Mouse (Mus musculus): ENCODE results near the gene Gm37419. TPM values are rescaled to one million over a fixed set of nuclear protein-coding genes. Genes with fewer than 3 reads are reported as not detected.

The Gm37419 gene
- polyA plus RNA-seq, 1 experiment from 2014 or later: not detected

GRCm38 (mm10) chr16:23967301-23967700 is 21.0 kb upstream of the Gm37419 start:
- peaks cover 14% of the 10 kb centered on the region for H3K4me1 ChIP-seq
- H3K27ac ChIP-seq: no peak overlapping the region
- no peaks in the 10 kb centered on the region for H3K27me3 ChIP-seq
- H3K4me3 ChIP-seq (replicated peaks): no peak overlapping the region
- H3K36me3 ChIP-seq (replicated peaks): no peaks in the 10 kb centered on the region
- ATAC-seq (ENCODE audit: low FRiP score): no peak
- no peaks in the 10 kb centered on the region for H3K9me3 ChIP-seq
- no peak overlapping the region for H3K4me2 ChIP-seq
- H3K9ac ChIP-seq: no peak overlapping the region
- WGBS: 83% methylated on average over 7 of the region's 7 CpGs

GRCm38 (mm10) chr16:23968888-23969287 is 19.4 kb upstream of the Gm37419 start:
- H3K9ac ChIP-seq: no peak overlapping the region
- WGBS: 74% methylated on average over 4 of the region's 4 CpGs
- ATAC-seq (ENCODE audit: low FRiP score): no peak

GRCm38 (mm10) chr16:23969919-23970318 is 18.4 kb upstream of the Gm37419 start:
- ATAC-seq (ENCODE audit: low FRiP score): no peak
- no peak overlapping the region for H3K9ac ChIP-seq
- 82% methylated on average over 14 of the region's 14 CpGs for WGBS

More at GRCm38 (mm10) chr16:23968888-23969287, 19.4 kb upstream of the Gm37419 start:
- H3K36me3 ChIP-seq (replicated peaks): no peaks in the 10 kb centered on the region
- peaks cover 10% of the 10 kb centered on the region for H3K4me1 ChIP-seq
- no peak overlapping the region for H3K27ac ChIP-seq
- H3K27me3 ChIP-seq: no peaks in the 10 kb centered on the region
- no peak overlapping the region for H3K4me2 ChIP-seq
- H3K4me3 ChIP-seq (replicated peaks): no peak overlapping the region
- H3K9me3 ChIP-seq: no peaks in the 10 kb centered on the region

GRCm38 (mm10) chr16:23972126-23972740 is 16.0 kb upstream of the Gm37419 start:
- H3K36me3 ChIP-seq (replicated peaks): no peaks in the 10 kb centered on the region; the same call in 1 of the 2 replicates
- no peak for ATAC-seq (ENCODE audit: low FRiP score)
- no peaks in the 10 kb centered on the region for H3K9me3 ChIP-seq
- no peak overlapping the region for H3K27ac ChIP-seq
- 81% methylated on average over 20 of the region's 20 CpGs for WGBS
- H3K9ac ChIP-seq: no peak overlapping the region
- H3K4me1 ChIP-seq: no peaks in the 10 kb centered on the region
- H3K27me3 ChIP-seq: no peaks in the 10 kb centered on the region
- no peak overlapping the region for H3K4me2 ChIP-seq
- no peak overlapping the region for H3K4me3 ChIP-seq (replicated peaks)

More at GRCm38 (mm10) chr16:23969919-23970318, 18.4 kb upstream of the Gm37419 start:
- no peak overlapping the region for H3K4me3 ChIP-seq (replicated peaks)
- H3K4me1 ChIP-seq: no peaks in the 10 kb centered on the region; the same call in 1 of the 2 replicates
- H3K27ac ChIP-seq: no peak overlapping the region
- H3K27me3 ChIP-seq: no peaks in the 10 kb centered on the region
- H3K9me3 ChIP-seq: no peaks in the 10 kb centered on the region
- no peak overlapping the region for H3K4me2 ChIP-seq
- no peaks in the 10 kb centered on the region; the same call in 1 of the 2 replicates for H3K36me3 ChIP-seq (replicated peaks)

- H3K27me3 ChIP-seq: no peaks in the 10 kb centered on the region
- no peak overlapping the region for H3K9ac ChIP-seq
- no peak overlapping the region for H3K27ac ChIP-seq
- H3K4me2 ChIP-seq: no peak overlapping the region
- no peak for ATAC-seq (ENCODE audit: low FRiP score)
- H3K9me3 ChIP-seq: no peaks in the 10 kb centered on the region
- no peaks in the 10 kb centered on the region for H3K4me1 ChIP-seq
- H3K4me3 ChIP-seq (replicated peaks): no peak overlapping the region
- WGBS: 77% methylated on average over 11 of the region's 11 CpGs
- H3K36me3 ChIP-seq (replicated peaks): no peaks in the 10 kb centered on the region; the same call in 1 of the 2 replicates
These were observed 15.4 kb upstream of the Gm37419 start for GRCm38 (mm10) chr16:23972901-23973300.

- H3K9me3 ChIP-seq: no peaks in the 10 kb centered on the region
- H3K36me3 ChIP-seq (replicated peaks): no peaks in the 10 kb centered on the region; the same call in 1 of the 2 replicates
- H3K4me3 ChIP-seq (replicated peaks): no peak overlapping the region
- no peaks in the 10 kb centered on the region for H3K4me1 ChIP-seq
- H3K9ac ChIP-seq: no peak overlapping the region
- H3K27me3 ChIP-seq: peaks cover 5% of the 10 kb centered on the region; the same call in 1 of the 2 replicates
- no peak overlapping the region for H3K4me2 ChIP-seq
- 86% methylated on average over 9 of the region's 9 CpGs for WGBS
- no peak overlapping the region for H3K27ac ChIP-seq
- no peak for ATAC-seq (ENCODE audit: low FRiP score)
These were observed 14.5 kb upstream of the Gm37419 start for GRCm38 (mm10) chr16:23973635-23974367.

- peaks cover 7% of the 10 kb centered on the region for H3K4me1 ChIP-seq
- H3K9me3 ChIP-seq: no peaks in the 10 kb centered on the region
- H3K27me3 ChIP-seq: peaks cover 29% of the 10 kb centered on the region
- no peak overlapping the region for H3K27ac ChIP-seq
- H3K4me2 ChIP-seq: no peak overlapping the region
- WGBS: 97% methylated on average over 2 of the region's 2 CpGs
- ATAC-seq (ENCODE audit: low FRiP score): no peak
- H3K9ac ChIP-seq: no peak overlapping the region
- H3K36me3 ChIP-seq (replicated peaks): no peaks in the 10 kb centered on the region; the same call in 1 of the 2 replicates
- no peak overlapping the region for H3K4me3 ChIP-seq (replicated peaks)
These were observed 12.1 kb upstream of the Gm37419 start for GRCm38 (mm10) chr16:23976196-23976595.

- Histone ChIP-seq H3K27ac (no peak overlapping the region), H3K4me3 (replicated peaks) (no peak overlapping the region), H3K36me3 (replicated peaks) (no peaks in the 10 kb centered on the region; the same call in 1 of the 2 replicates), H3K9ac (no peak overlapping the region), H3K9me3 (no peaks in the 10 kb centered on the region), H3K4me2 (no peak overlapping the region), H3K4me1 (peaks cover 16% of the 10 kb centered on the region), H3K27me3 (peaks cover 44% of the 10 kb centered on the region)
- WGBS: 77% methylated on average over 3 of the region's 3 CpGs
- ATAC-seq (ENCODE audit: low FRiP score): no peak
These were observed 10.6 kb upstream of the Gm37419 start for GRCm38 (mm10) chr16:23977732-23978131.

GRCm38 (mm10) chr16:23978495-23978894 is 9.8 kb upstream of the Gm37419 start:
- no peaks in the 10 kb centered on the region for H3K9me3 ChIP-seq
- no peak overlapping the region for H3K27ac ChIP-seq
- H3K36me3 ChIP-seq (replicated peaks): no peaks in the 10 kb centered on the region; the same call in 1 of the 2 replicates
- no peak overlapping the region for H3K4me3 ChIP-seq (replicated peaks)
- no peak overlapping the region for H3K4me2 ChIP-seq
- no peak overlapping the region for H3K9ac ChIP-seq
- no peak for ATAC-seq (ENCODE audit: low FRiP score)
- peaks cover 23% of the 10 kb centered on the region for H3K4me1 ChIP-seq
- H3K27me3 ChIP-seq: peaks cover 45% of the 10 kb centered on the region
- WGBS: 85% methylated on average over 4 of the region's 4 CpGs

GRCm38 (mm10) chr16:23979446-23979845 is 8.8 kb upstream of the Gm37419 start:
- Histone ChIP-seq H3K27ac (no peak overlapping the region), H3K27me3 (peaks cover 53% of the 10 kb centered on the region), H3K36me3 (replicated peaks) (no peaks in the 10 kb centered on the region; the same call in 1 of the 2 replicates), H3K9ac (no peak overlapping the region), H3K4me2 (no peak overlapping the region), H3K4me1 (peaks cover 30% of the 10 kb centered on the region), H3K9me3 (no peaks in the 10 kb centered on the region), H3K4me3 (replicated peaks) (no peak overlapping the region)
- no peak for ATAC-seq (ENCODE audit: low FRiP score)
- 80% methylated on average over 9 of the region's 9 CpGs for WGBS

- Histone ChIP-seq H3K9me3 (no peaks in the 10 kb centered on the region), H3K27ac (no peak overlapping the region), H3K36me3 (replicated peaks) (no peaks in the 10 kb centered on the region), H3K9ac (0 out of 2 replicates have a peak overlapping the region, but pooled peaks have one; percentile 47), H3K4me2 (peak overlapping the region; percentile 72), H3K4me3 (replicated peaks) (peak overlapping the region; percentile 38), H3K27me3 (peaks cover 61% of the 10 kb centered on the region), H3K4me1 (peaks cover 37% of the 10 kb centered on the region)
- ATAC-seq (ENCODE audit: low FRiP score): no peak
- WGBS: 4% methylated on average over 11 of the region's 11 CpGs
These were observed 7.9 kb upstream of the Gm37419 start for GRCm38 (mm10) chr16:23980201-23980870.

- no peak for ATAC-seq (ENCODE audit: low FRiP score)
- Histone ChIP-seq H3K4me3 (replicated peaks) (peak overlapping the region; percentile 38), H3K9me3 (no peaks in the 10 kb centered on the region), H3K4me1 (peaks cover 38% of the 10 kb centered on the region), H3K36me3 (replicated peaks) (no peaks in the 10 kb centered on the region), H3K27ac (no peak overlapping the region), H3K4me2 (peak overlapping the region; percentile 72), H3K27me3 (peaks cover 68% of the 10 kb centered on the region), H3K9ac (peak overlapping the region; percentile 47)
- WGBS: under 1% methylated on average over 32 of the region's 32 CpGs
These were observed 7.1 kb upstream of the Gm37419 start for GRCm38 (mm10) chr16:23980991-23981720.

Measured in forebrain, embryonic 12.5 days (tissue).